Mouse (Mus musculus): Measurements from ENCODE around the gene Snx9.

The Snx9 gene

GRCm38 (mm10) chr17:5798900-5799299 is 42.2 kb upstream of the Snx9 start:
- no peaks in the 10 kb centered on the region for H3K36me3 ChIP-seq (ENCODE audit: insufficient read depth, low read length)
- peaks cover 4% of the 10 kb centered on the region for H3K27me3 ChIP-seq (ENCODE audit: insufficient read depth, low read length)
- H3K9me3 ChIP-seq (ENCODE audit: low read length), result no peaks in the 10 kb centered on the region
- peaks cover 10% of the 10 kb centered on the region for H3K4me1 ChIP-seq (replicated peaks; ENCODE audit: low read depth, low read length)
- no peak for TF ChIP-seq NANOG (IDR thresholded peaks at IDR 0.05; ENCODE audit: borderline replicate concordance, low read length)
- H3K4me3 ChIP-seq (replicated peaks; ENCODE audit: low read length), result no peak overlapping the region

GRCm38 (mm10) chr17:5799396-5800021 is 41.6 kb upstream of the Snx9 start:
- no peaks in the 10 kb centered on the region for H3K36me3 ChIP-seq (ENCODE audit: insufficient read depth, low read length)
- peaks cover 4% of the 10 kb centered on the region for H3K27me3 ChIP-seq (ENCODE audit: insufficient read depth, low read length)
- H3K9me3 ChIP-seq (ENCODE audit: low read length), result no peaks in the 10 kb centered on the region
- H3K4me1 ChIP-seq (replicated peaks; ENCODE audit: low read depth, low read length), result peaks cover 9% of the 10 kb centered on the region
- H3K4me3 ChIP-seq (replicated peaks; ENCODE audit: low read length), result no peak overlapping the region
- TF ChIP-seq NANOG (IDR thresholded peaks at IDR 0.05; ENCODE audit: borderline replicate concordance, low read length), result no peak

GRCm38 (mm10) chr17:5800254-5800653 is 40.9 kb upstream of the Snx9 start:
- TF ChIP-seq POU5F1 (IDR thresholded peaks at IDR 0.05; ENCODE audit: borderline replicate concordance, low read length) (no peak), CTCF (conservative IDR thresholded peaks at IDR 0.05; ENCODE audit: low read length) (no peak), NANOG (IDR thresholded peaks at IDR 0.05; ENCODE audit: borderline replicate concordance, low read length) (no peak)
- peaks cover 4% of the 10 kb centered on the region for H3K27me3 ChIP-seq (ENCODE audit: insufficient read depth, low read length)
- no peak overlapping the region for H3K4me3 ChIP-seq (replicated peaks; ENCODE audit: low read length)
- H3K9me3 ChIP-seq (ENCODE audit: low read length), result no peaks in the 10 kb centered on the region
- H3K36me3 ChIP-seq (ENCODE audit: insufficient read depth, low read length), result no peaks in the 10 kb centered on the region
- H3K4me1 ChIP-seq (replicated peaks; ENCODE audit: low read depth, low read length), result peaks cover 7% of the 10 kb centered on the region

- TF ChIP-seq POU5F1 (IDR thresholded peaks at IDR 0.05; ENCODE audit: borderline replicate concordance, low read length) (no peak), CTCF (conservative IDR thresholded peaks at IDR 0.05; ENCODE audit: low read length) (no peak), NANOG (IDR thresholded peaks at IDR 0.05; ENCODE audit: borderline replicate concordance, low read length) (no peak)
- Histone ChIP-seq H3K4me1 (replicated peaks; ENCODE audit: low read depth, low read length) (peaks cover 7% of the 10 kb centered on the region), H3K9me3 (ENCODE audit: low read length) (no peaks in the 10 kb centered on the region), H3K27me3 (ENCODE audit: insufficient read depth, low read length) (peaks cover 4% of the 10 kb centered on the region), H3K4me3 (replicated peaks; ENCODE audit: low read length) (no peak overlapping the region), H3K36me3 (ENCODE audit: insufficient read depth, low read length) (no peaks in the 10 kb centered on the region)
Measured at GRCm38 (mm10) chr17:5800824-5801560, 40.1 kb upstream of the Snx9 start.

- Histone ChIP-seq H3K27me3 (ENCODE audit: insufficient read depth, low read length) (peaks cover 4% of the 10 kb centered on the region), H3K4me3 (replicated peaks; ENCODE audit: low read length) (no peak overlapping the region), H3K9me3 (ENCODE audit: low read length) (no peaks in the 10 kb centered on the region), H3K36me3 (ENCODE audit: insufficient read depth, low read length) (no peaks in the 10 kb centered on the region), H3K4me1 (replicated peaks; ENCODE audit: low read depth, low read length) (0 out of 2 replicates have a peak, but pooled peaks cover 3% of the 10 kb centered on the region)
- TF ChIP-seq NANOG (IDR thresholded peaks at IDR 0.05; ENCODE audit: borderline replicate concordance, low read length) (no peak), CTCF (conservative IDR thresholded peaks at IDR 0.05; ENCODE audit: low read length) (no peak), POU5F1 (IDR thresholded peaks at IDR 0.05; ENCODE audit: borderline replicate concordance, low read length) (no peak)
Measured at GRCm38 (mm10) chr17:5801761-5802655, 39.1 kb upstream of the Snx9 start.

GRCm38 (mm10) chr17:5802656-5802955 is 38.5 kb upstream of the Snx9 start:
- H3K9me3 ChIP-seq (ENCODE audit: low read length), result no peaks in the 10 kb centered on the region
- H3K27me3 ChIP-seq (ENCODE audit: insufficient read depth, low read length), result peaks cover 4% of the 10 kb centered on the region
- no peaks in the 10 kb centered on the region for H3K36me3 ChIP-seq (ENCODE audit: insufficient read depth, low read length)
- 0 out of 2 replicates have a peak, but pooled peaks cover 3% of the 10 kb centered on the region for H3K4me1 ChIP-seq (replicated peaks; ENCODE audit: low read depth, low read length)
- TF ChIP-seq NANOG (IDR thresholded peaks at IDR 0.05; ENCODE audit: borderline replicate concordance, low read length) (no peak), POU5F1 (IDR thresholded peaks at IDR 0.05; ENCODE audit: borderline replicate concordance, low read length) (no peak), CTCF (conservative IDR thresholded peaks at IDR 0.05; ENCODE audit: low read length) (no peak)
- no peak overlapping the region for H3K4me3 ChIP-seq (replicated peaks; ENCODE audit: low read length)

GRCm38 (mm10) chr17:5803229-5804012 is 37.7 kb upstream of the Snx9 start:
- peaks cover 4% of the 10 kb centered on the region for H3K27me3 ChIP-seq (ENCODE audit: insufficient read depth, low read length)
- TF ChIP-seq POU5F1 (IDR thresholded peaks at IDR 0.05; ENCODE audit: borderline replicate concordance, low read length), result no peak
- no peak for TF ChIP-seq NANOG (IDR thresholded peaks at IDR 0.05; ENCODE audit: borderline replicate concordance, low read length)
- TF ChIP-seq CTCF (conservative IDR thresholded peaks at IDR 0.05; ENCODE audit: low read length), result no peak
- H3K4me3 ChIP-seq (replicated peaks; ENCODE audit: low read length), result no peak overlapping the region
- no peaks in the 10 kb centered on the region for H3K36me3 ChIP-seq (ENCODE audit: insufficient read depth, low read length)
- no peaks in the 10 kb centered on the region for H3K9me3 ChIP-seq (ENCODE audit: low read length)
- H3K4me1 ChIP-seq (replicated peaks; ENCODE audit: low read depth, low read length), result 0 out of 2 replicates have a peak, but pooled peaks cover under 1% of the 10 kb centered on the region

Measured in E14TG2a.4 (cell line).